Mouse (Mus musculus) embryo, embryonic 10.5 days (tissue): ENCODE data around the gene Oog2.
"Not testable (repeated sequence)": the region's sequence is repeated elsewhere in the genome, so short reads cannot be mapped to it uniquely, and the experiment has no call there.

Experiments
- DNase-seq: peaks from one replicate; pipeline ENCODE4 v3.0.0-alpha.2; 2015; ENCODE audit warnings: low spot score

Gene Oog2

GRCm38 (mm10) chr4:144190419-144190818 lies at the start of gene Oog2:
Gene Oog2, plus strand, starts transcription at chr4:144190719.
- no peak for DNase-seq

- DNase-seq, result no peak
These were observed 28.0 kb upstream of the Oog2 start, which contains the start of gene Oog3 for GRCm38 (mm10) chr4:144162563-144162962. Gene Oog3, minus strand, starts transcription at chr4:144162663.

- DNase-seq, result not testable (repeated sequence)
These were observed 22.7 kb downstream of the Oog2 start, which contains the start of gene C87977 for GRCm38 (mm10) chr4:144213218-144213617. Gene C87977, minus strand, starts transcription at chr4:144213318.
